8 mouse cellular contexts compared by ENCODE assay signal in the genomic region with DNA sequence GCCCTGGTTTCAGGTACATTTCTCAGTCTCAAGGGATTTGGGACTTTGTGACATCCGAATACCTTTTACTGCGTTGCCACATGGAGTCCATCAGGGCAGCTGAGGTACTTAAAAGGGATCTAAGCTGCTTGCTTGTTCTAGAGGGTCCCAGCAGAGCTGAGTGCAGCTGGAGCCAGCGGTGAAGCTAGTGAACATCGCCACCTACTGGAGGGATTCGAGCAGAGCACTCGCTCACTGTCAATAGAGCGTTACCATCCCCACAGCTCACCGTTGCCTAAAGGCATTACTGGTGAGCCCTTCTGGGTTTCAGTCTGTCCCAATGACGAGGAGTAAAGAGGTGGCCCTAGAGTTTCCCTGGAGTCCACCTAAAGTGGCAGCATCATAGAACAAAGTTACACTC. TPM values are rescaled to one million over a fixed set of nuclear protein-coding genes. Genes with fewer than 3 reads are reported as not detected.
DNase-seq lines count a peak whose midpoint lies in the region; ATAC-seq and TF ChIP-seq lines count a peak whose summit lies in the region.

No protein-coding gene starts in this region.

- no peak overlapping the region for H3K4me2 ChIP-seq in intestine, embryonic 14.5 days (ENCODE audit: low read length)
- H3K4me2 ChIP-seq in limb, embryonic 13.5 days (replicated peaks) = no peak overlapping the region
- no peak overlapping the region for H3K4me2 ChIP-seq in midbrain, embryonic 14.5 days (ENCODE audit: low read length)
- no peak overlapping the region for H3K4me2 ChIP-seq in stomach, embryonic 16.5 days (ENCODE audit: low read depth, low read length)

- no peak overlapping the region for H3K4me3 ChIP-seq in spleen, adult 2 months (ENCODE audit: extremely low read depth, insufficient read depth, insufficient read length)
- no peak overlapping the region for H3K4me3 ChIP-seq in intestine, embryonic 14.5 days (ENCODE audit: low read depth, low read length)
- no peak overlapping the region for H3K4me3 ChIP-seq in limb, embryonic 13.5 days
- no peak overlapping the region for H3K4me3 ChIP-seq in midbrain, embryonic 14.5 days (replicated peaks; ENCODE audit: low read depth, low read length)
- H3K4me3 ChIP-seq in stomach, embryonic 16.5 days (replicated peaks; ENCODE audit: low read length) = no peak overlapping the region

- H3K27ac ChIP-seq in spleen, adult 2 months (ENCODE audit: insufficient read depth, low read length) = no peak overlapping the region
- no peak overlapping the region for H3K27ac ChIP-seq in intestine, embryonic 14.5 days (ENCODE audit: low read depth)
- H3K27ac ChIP-seq in limb, embryonic 13.5 days = no peak overlapping the region
- H3K27ac ChIP-seq in midbrain, embryonic 14.5 days (replicated peaks; ENCODE audit: low read depth, low read length) = no peak overlapping the region
- no peak overlapping the region for H3K27ac ChIP-seq in stomach, embryonic 16.5 days (ENCODE audit: low read length)

- 0 out of 2 replicates have a peak, but pooled peaks cover 2% of the 10 kb centered on the region for H3K36me3 ChIP-seq in spleen, adult 2 months (ENCODE audit: control insufficient read depth, insufficient read depth, low read length)
- no peaks in the 10 kb centered on the region; the same call in 1 of the 2 replicates for H3K36me3 ChIP-seq in intestine, embryonic 14.5 days (ENCODE audit: control insufficient read depth, insufficient read depth, low read length)
- H3K36me3 ChIP-seq in limb, embryonic 13.5 days = peaks cover 7% of the 10 kb centered on the region
- H3K36me3 ChIP-seq in midbrain, embryonic 14.5 days (ENCODE audit: control insufficient read depth, insufficient read depth, low read length) = peaks cover 28% of the 10 kb centered on the region
- H3K36me3 ChIP-seq in stomach, embryonic 16.5 days (ENCODE audit: control insufficient read depth, insufficient read depth, low read length) = peaks cover 6% of the 10 kb centered on the region

- peaks cover 27% of the 10 kb centered on the region; the same call in 1 of the 2 replicates for H3K4me1 ChIP-seq in spleen, adult 2 months (ENCODE audit: control insufficient read depth, insufficient read depth, insufficient read length)
- H3K4me1 ChIP-seq in intestine, embryonic 14.5 days (replicated peaks; ENCODE audit: control insufficient read depth, insufficient read depth, low read length) = no peaks in the 10 kb centered on the region
- H3K4me1 ChIP-seq in limb, embryonic 13.5 days = peaks cover 17% of the 10 kb centered on the region
- H3K4me1 ChIP-seq in midbrain, embryonic 14.5 days (ENCODE audit: control insufficient read depth, insufficient read depth, low read length) = peaks cover 4% of the 10 kb centered on the region; the same call in 1 of the 2 replicates
- peaks cover 4% of the 10 kb centered on the region; the same call in 1 of the 2 replicates for H3K4me1 ChIP-seq in stomach, embryonic 16.5 days (ENCODE audit: control insufficient read depth, insufficient read depth, low read length)

- no peak overlapping the region for H3K9ac ChIP-seq in intestine, embryonic 14.5 days (ENCODE audit: low read length)
- no peak overlapping the region for H3K9ac ChIP-seq in limb, embryonic 13.5 days
- H3K9ac ChIP-seq in midbrain, embryonic 14.5 days (replicated peaks; ENCODE audit: low read length) = no peak overlapping the region
- H3K9ac ChIP-seq in stomach, embryonic 16.5 days (ENCODE audit: low read length) = no peak overlapping the region

- DNase-seq in spleen, adult 2 months (ENCODE audit: low read depth in 1 of 2, low spot score in 2 of 2) = no peak
- DNase-seq in spleen, adult 18-20 months = no peak
- peak; percentile 40 for DNase-seq in cerebellum, adult 8-10 months
- DNase-seq in forelimb bud, embryonic 11.5 days (ENCODE audit: low read depth, low spot score) = peak; percentile 89
- peak; percentile 89 for DNase-seq in intestine, embryonic 14.5 days (ENCODE audit: low spot score)
- DNase-seq in midbrain, embryonic 14.5 days = peak; percentile 92

- no peak for TF ChIP-seq POLR2A in spleen, adult 2 months (IDR thresholded peaks at IDR 0.05; ENCODE audit: low read depth, low read length)

- TF ChIP-seq CTCF in spleen, adult 2 months (IDR thresholded peaks at IDR 0.05; ENCODE audit: extremely low read depth, insufficient read depth, insufficient read length, insufficient replicate concordance) = peak; percentile 60; the same call in 1 of the 2 replicates

- H3K27me3 ChIP-seq in spleen, adult 2 months (ENCODE audit: control insufficient read depth, insufficient read depth, low read length) = no peaks in the 10 kb centered on the region
- no peaks in the 10 kb centered on the region for H3K27me3 ChIP-seq in intestine, embryonic 14.5 days (replicated peaks; ENCODE audit: control insufficient read depth, insufficient read depth, low read length)
- H3K27me3 ChIP-seq in limb, embryonic 13.5 days = no peaks in the 10 kb centered on the region
- H3K27me3 ChIP-seq in midbrain, embryonic 14.5 days (ENCODE audit: control insufficient read depth, insufficient read depth, low read length) = no peaks in the 10 kb centered on the region
- no peaks in the 10 kb centered on the region for H3K27me3 ChIP-seq in stomach, embryonic 16.5 days (ENCODE audit: control insufficient read depth, insufficient read depth, low read length)

- peaks cover 4% of the 10 kb centered on the region; the same call in 1 of the 2 replicates for H3K9me3 ChIP-seq in intestine, embryonic 14.5 days (ENCODE audit: control insufficient read depth, low read length)
- H3K9me3 ChIP-seq in limb, embryonic 13.5 days = peaks cover 4% of the 10 kb centered on the region; the same call in 1 of the 2 replicates
- H3K9me3 ChIP-seq in midbrain, embryonic 14.5 days (ENCODE audit: control insufficient read depth, low read length) = no peaks in the 10 kb centered on the region
- H3K9me3 ChIP-seq in stomach, embryonic 16.5 days (replicated peaks; ENCODE audit: control insufficient read depth, low read length) = no peaks in the 10 kb centered on the region

- peak; percentile 83 for ATAC-seq in intestine, embryonic 14.5 days (replicated peaks; ENCODE audit: low FRiP score, low TSS enrichment, low read depth)
- ATAC-seq in limb, embryonic 13.5 days (ENCODE audit: low FRiP score, low read depth) = peak; percentile 88
- peak; percentile 85 for ATAC-seq in midbrain, embryonic 14.5 days (ENCODE audit: low FRiP score, low TSS enrichment)
- peak; percentile 85; the same call in 1 of the 2 replicates for ATAC-seq in stomach, embryonic 16.5 days (ENCODE audit: insufficient read depth, low FRiP score)

- 65% methylated on average over 9 of the region's 9 CpGs for WGBS in spleen, adult 2 months
- 7% methylated on average over 9 of the region's 9 CpGs for WGBS in intestine, embryonic 14.5 days
- WGBS in limb, embryonic 13.5 days = 3% methylated on average over 9 of the region's 9 CpGs
- WGBS in midbrain, embryonic 14.5 days = 4% methylated on average over 9 of the region's 9 CpGs
- WGBS in stomach, embryonic 16.5 days = 10% methylated on average over 9 of the region's 9 CpGs

RNA-seq across cellular contexts. Expression of gene Morc3, which starts 46.1 kb away (rescaled TPM):
- polyA plus RNA-seq in spleen, adult 2 months (2012; rRNA removed) = 9.3 and 10.6 TPM in 2 replicates
- polyA plus RNA-seq in intestine, embryonic 14.5 days (2014; fragmentation: Nextera tagmentation; extraction: Ambion mirVana) = 36.8 and 37.3 TPM in 2 replicates
- 38.5 TPM in 2 replicates for polyA plus RNA-seq in limb, embryonic 13.5 days (2015; fragmentation: Nextera tagmentation; extraction: Ambion mirVana)
- polyA plus RNA-seq in midbrain, embryonic 14.5 days (2014; fragmentation: Nextera tagmentation; extraction: Ambion mirVana) = 36.6 and 37.1 TPM in 2 replicates
- polyA plus RNA-seq in stomach, embryonic 16.5 days (2015; fragmentation: Nextera tagmentation; extraction: Ambion mirVana) = 31.0 and 34.8 TPM in 2 replicates

Comparison
In these comparisons a context has a peak if more than half of its experiments do, and no peak if none do; other contexts are left out.
1. DNase-seq: peak in cerebellum, adult 8-10 months (single experiment), forelimb bud, embryonic 11.5 days (single experiment), intestine, embryonic 14.5 days (single experiment) and midbrain, embryonic 14.5 days (single experiment); none in spleen, adult 2 months (0 of 2) and spleen, adult 18-20 months (0 of 2).
2. Peak in every context shown above with its lines, with median percentiles within 50 percentile points of each other: ATAC-seq.